Mouse (Mus musculus): ENCODE measurements around the gene Dscaml1. TPM values are rescaled to one million over a fixed set of nuclear protein-coding genes. Genes with fewer than 3 reads are reported as not detected.

The Dscaml1 gene
- total RNA-seq, 2 experiments from 2014 or later = 35.7 to 38.0 TPM

- intact Hi-C loops (cut with DNase I) = loop anchor here (10.0 kb wide), 1 partner anchor 151 kb away; no protein-coding TSS in a partner anchor
- no peak for DNase-seq (ENCODE audit: extremely low spot score in 1 of 2, low spot score in 2 of 2)
Measured at GRCm38 (mm10) chr9:45434171-45434570, 7.7 kb downstream of the Dscaml1 start.

GRCm38 (mm10) chr9:45439025-45439424 is 12.6 kb downstream of the Dscaml1 start:
- intact Hi-C loops (cut with DNase I) = loop anchor here (10.0 kb wide), 1 partner anchor 146 kb away; no protein-coding TSS in a partner anchor
- DNase-seq (ENCODE audit: extremely low spot score in 1 of 2, low spot score in 2 of 2) = no peak

GRCm38 (mm10) chr9:45440083-45440784 is 13.8 kb downstream of the Dscaml1 start:
- intact Hi-C loops (cut with DNase I) = no loop called here
- no peak for DNase-seq (ENCODE audit: extremely low spot score in 1 of 2, low spot score in 2 of 2)

- no peak for DNase-seq (ENCODE audit: extremely low spot score in 1 of 2, low spot score in 2 of 2)
- intact Hi-C loops (cut with DNase I) = no loop called here
Measured at GRCm38 (mm10) chr9:45444251-45444798, 17.9 kb downstream of the Dscaml1 start.

GRCm38 (mm10) chr9:45449658-45450057 is 23.2 kb downstream of the Dscaml1 start:
- intact Hi-C loops (cut with DNase I) = no loop called here
- DNase-seq (ENCODE audit: extremely low spot score in 1 of 2, low spot score in 2 of 2) = no peak

GRCm38 (mm10) chr9:45451346-45451745 is 24.9 kb downstream of the Dscaml1 start:
- intact Hi-C loops (cut with DNase I) = no loop called here
- no peak for DNase-seq (ENCODE audit: extremely low spot score in 1 of 2, low spot score in 2 of 2)

GRCm38 (mm10) chr9:45454032-45454431 is 27.6 kb downstream of the Dscaml1 start:
- intact Hi-C loops (cut with DNase I) = no loop called here
- DNase-seq (ENCODE audit: extremely low spot score in 1 of 2, low spot score in 2 of 2) = no peak

GRCm38 (mm10) chr9:45454889-45455610 is 28.6 kb downstream of the Dscaml1 start:
- DNase-seq (ENCODE audit: extremely low spot score in 1 of 2, low spot score in 2 of 2) = no peak
- intact Hi-C loops (cut with DNase I) = no loop called here

GRCm38 (mm10) chr9:45457200-45457599 is 30.8 kb downstream of the Dscaml1 start:
- intact Hi-C loops (cut with DNase I) = no loop called here

GRCm38 (mm10) chr9:45458363-45458762 is 31.9 kb downstream of the Dscaml1 start:
- DNase-seq (ENCODE audit: extremely low spot score in 1 of 2, low spot score in 2 of 2) = no peak
- intact Hi-C loops (cut with DNase I) = no loop called here

More at GRCm38 (mm10) chr9:45457200-45457599, 30.8 kb downstream of the Dscaml1 start:
- DNase-seq (ENCODE audit: extremely low spot score in 1 of 2, low spot score in 2 of 2) = no peak

GRCm38 (mm10) chr9:45465396-45466019 is 39.1 kb downstream of the Dscaml1 start:
- no peak for DNase-seq (ENCODE audit: extremely low spot score in 1 of 2, low spot score in 2 of 2)
- intact Hi-C loops (cut with DNase I) = no loop called here

- intact Hi-C loops (cut with DNase I) = no loop called here
- no peak for DNase-seq (ENCODE audit: extremely low spot score in 1 of 2, low spot score in 2 of 2)
Measured at GRCm38 (mm10) chr9:45468235-45468634, 41.8 kb downstream of the Dscaml1 start.

- DNase-seq (ENCODE audit: extremely low spot score in 1 of 2, low spot score in 2 of 2) = peak; percentile 53 to 81
- intact Hi-C loops (cut with DNase I) = no loop called here
Measured at GRCm38 (mm10) chr9:45470746-45471471, 44.5 kb downstream of the Dscaml1 start.

GRCm38 (mm10) chr9:45471691-45472090 is 45.3 kb downstream of the Dscaml1 start:
- intact Hi-C loops (cut with DNase I) = no loop called here
- no peak for DNase-seq (ENCODE audit: extremely low spot score in 1 of 2, low spot score in 2 of 2)

GRCm38 (mm10) chr9:45474874-45475273 is 48.4 kb downstream of the Dscaml1 start:
- no peak for DNase-seq (ENCODE audit: extremely low spot score in 1 of 2, low spot score in 2 of 2)
- intact Hi-C loops (cut with DNase I) = no loop called here

GRCm38 (mm10) chr9:45480936-45481335 is 54.5 kb downstream of the Dscaml1 start:
- no peak for DNase-seq (ENCODE audit: extremely low spot score in 1 of 2, low spot score in 2 of 2)
- intact Hi-C loops (cut with DNase I) = no loop called here

- no peak for DNase-seq (ENCODE audit: extremely low spot score in 1 of 2, low spot score in 2 of 2)
- intact Hi-C loops (cut with DNase I) = no loop called here
Measured at GRCm38 (mm10) chr9:45486665-45487074, 60.2 kb downstream of the Dscaml1 start.

GRCm38 (mm10) chr9:45487179-45487801 is 60.9 kb downstream of the Dscaml1 start:
- peak in 1 of 2 experiments; percentile 41 for DNase-seq (ENCODE audit: extremely low spot score in 1 of 2, low spot score in 2 of 2)
- intact Hi-C loops (cut with DNase I) = no loop called here
